Mouse (Mus musculus): ENCODE measurements at regions not wholly inside any gene's neighbourhood (a gene's known extent, or its start where the extent isn't known, plus 50 kb on each side); places are given as distances from the start of the nearest gene placed in this dataset.

DNA sequence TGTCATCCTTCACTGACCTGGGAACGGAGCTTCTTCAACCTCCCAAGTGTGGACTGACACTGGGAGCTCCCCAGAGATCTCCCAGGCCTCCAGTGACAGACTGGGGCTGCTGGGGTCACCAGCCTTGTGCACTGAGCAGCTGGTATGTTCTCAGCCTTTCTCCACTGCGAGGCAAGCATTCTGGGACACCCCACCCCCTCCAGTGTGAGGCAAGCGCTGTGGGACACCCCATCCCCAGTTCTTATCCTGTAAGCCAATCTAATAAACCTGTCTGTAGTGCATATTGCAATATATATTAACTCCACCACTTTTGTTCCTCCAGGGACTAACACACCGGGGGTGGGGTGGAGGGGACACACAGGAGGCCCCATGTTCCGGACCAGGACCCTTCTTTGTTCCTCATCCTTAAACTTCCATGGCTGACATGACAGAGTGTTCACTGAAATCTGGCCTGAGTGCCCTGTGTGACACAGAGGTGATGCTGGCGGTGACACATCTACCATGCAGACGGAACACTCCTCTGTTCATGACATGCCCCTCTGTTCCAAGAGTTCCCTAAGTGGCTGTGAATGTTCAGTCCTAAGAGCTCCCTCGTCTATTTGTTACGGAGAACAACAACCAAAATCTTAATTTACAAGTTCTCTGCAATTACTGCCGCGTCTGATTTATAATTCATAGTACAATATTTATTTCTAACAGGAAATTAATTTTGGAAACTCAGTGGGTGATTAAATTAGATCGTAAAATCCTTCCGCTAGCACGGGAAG is 116.4 kb upstream of the Pmepa1 start:
- TF ChIP-seq CTCF (IDR thresholded peaks at IDR 0.05): no peak
- no peak for TF ChIP-seq EP300 (IDR thresholded peaks at IDR 0.05)

Measured in lung, postnatal 0 days (tissue).